ENCODE assay signal across 8 mouse cellular contexts in the genomic region with DNA sequence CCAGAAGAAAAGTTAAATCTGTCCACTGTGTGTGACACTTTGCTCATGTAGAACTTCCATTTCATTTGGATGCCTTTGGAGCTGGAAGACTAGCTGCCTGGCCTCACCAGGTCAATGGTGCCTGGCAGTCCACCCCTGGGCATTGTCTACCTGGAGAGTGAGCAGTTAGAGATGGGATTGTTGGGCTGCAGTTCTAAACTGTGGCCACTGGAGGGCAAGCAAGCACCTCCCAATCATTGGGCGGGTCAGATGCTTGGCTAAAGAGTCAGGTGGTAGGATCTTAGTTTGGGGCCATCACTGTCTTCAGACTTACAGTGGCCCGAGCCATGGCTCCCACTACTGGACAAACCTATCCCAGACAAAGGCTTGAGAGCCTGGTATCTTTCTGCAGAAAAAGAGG. TPM values are rescaled to one million over a fixed set of nuclear protein-coding genes. Genes with fewer than 3 reads are reported as not detected.
DNase-seq lines count a peak whose midpoint lies in the region; ATAC-seq and TF ChIP-seq lines count a peak whose summit lies in the region.

No protein-coding gene starts in this region.

- in situ Hi-C loops in Patski (cut with MboI; ENCODE audit: low pct_unique_long_range_greater_than_20kb): loop anchor here (5.0 kb wide), 3 partner anchors 112 to 343 kb away; no protein-coding TSS in a partner anchor

- peak; percentile 90 for TF ChIP-seq CTCF in Patski (IDR thresholded peaks at IDR 0.05)
- peak; percentile 94 for TF ChIP-seq CTCF in liver, adult 2 months (IDR thresholded peaks at IDR 0.05; ENCODE audit: low read depth, low read length)

- no peak for TF ChIP-seq POLR2A in liver, adult 2 months (IDR thresholded peaks at IDR 0.05; ENCODE audit: extremely low read depth, insufficient read depth, low read length)

- ATAC-seq in Patski: peak; percentile 6

- POLR2A ChIA-PET in Patski (lab: Charles Lee): interaction anchor here (0.5 to 3.7 kb wide), 3 partner anchors 30 to 129 kb away, joined by 4 to 30 read pairs (median 8); a partner anchor contains a TSS

- H3K79me2 ChIP-seq in liver, adult 2 months (ENCODE audit: control insufficient read depth, insufficient read depth, low read length): no peaks in the 10 kb centered on the region

- WGBS in liver, adult 2 months: 4% methylated on average over 2 of the region's 2 CpGs

- CTCF ChIA-PET in Patski (lab: Charles Lee): interaction anchor here (0.7 to 10.2 kb wide), 21 partner anchors 11 to 344 kb away, joined by 3 to 89 read pairs (median 4); no protein-coding TSS in a partner anchor

- no peaks in the 10 kb centered on the region for H3K4me1 ChIP-seq in liver, adult 2 months (ENCODE audit: control insufficient read depth, insufficient read depth, low read length)

- no peaks in the 10 kb centered on the region for H3K27me3 ChIP-seq in Patski
- no peaks in the 10 kb centered on the region for H3K27me3 ChIP-seq in liver, adult 2 months (ENCODE audit: control insufficient read depth, insufficient read depth, low read length)

- H3K4me3 ChIP-seq in liver, adult 2 months (ENCODE audit: insufficient read depth, low read depth, low read length): no peak overlapping the region

- H3K27ac ChIP-seq in liver, adult 2 months (replicated peaks; ENCODE audit: insufficient read depth, low read depth, low read length): no peak overlapping the region

- DNase-seq in 3134 (ENCODE audit: extremely low read depth, insufficient read length, low spot score): peak; percentile 29
- DNase-seq in Patski (ENCODE audit: low read depth, low spot score): no peak
- peak; percentile 89 to 90 for DNase-seq in cerebellum, postnatal 10 days
- DNase-seq in frontal cortex, postnatal 10 days (ENCODE audit: low spot score in 2 of 2): peak; percentile 39 to 70
- peak; percentile 81 for DNase-seq in kidney, adult 18-20 months
- peak; percentile 38 for DNase-seq in liver, adult 2 months (ENCODE audit: extremely low read depth, low read depth, low spot score)
- peak; percentile 72 for DNase-seq in naive thymus-derived CD4-positive, alpha-beta T cell, adult 2 months (ENCODE audit: low read depth)
- DNase-seq in spleen, postnatal 36 days (ENCODE audit: low spot score in 2 of 2): peak; percentile 57 to 61

- H3K9ac ChIP-seq in liver, adult 2 months (ENCODE audit: low read depth, low read length): no peak overlapping the region

- H3K36me3 ChIP-seq in liver, adult 2 months (ENCODE audit: control insufficient read depth, insufficient read depth, low read length): no peaks in the 10 kb centered on the region

RNA-seq across cellular contexts. Expression of a gene that starts 41.8 kb away (rescaled TPM):
- polyA plus RNA-seq in Patski (2021): 0.08 TPM
- 1.6 and 3.7 TPM in 2 replicates for total RNA-seq in liver, adult 2 months (2014; rRNA removed)
- polyA plus RNA-seq in liver, adult 2 months (2012; rRNA removed): 1.5 and 2.1 TPM in 2 replicates
